Mouse (Mus musculus) MEL (cell line): Measurements from ENCODE around the gene Tnks1bp1.

Experiments used
- CTCF ChIP-seq, 3 experiments: IDR thresholded peaks in 2 of 3; conservative IDR thresholded peaks in 1 of 3; 2 replicates each; pipeline ENCODE4 v1.5.1; 2011 to 2012; ENCODE audit warnings: low read length in 3 of 3, low read depth in 2 of 3, mild to moderate bottlenecking in 2 of 3, improper control_type of control experiment in 1 of 3, inconsistent platforms in 1 of 3, mixed read lengths in 1 of 3, moderate library complexity in 1 of 3; ENCODE audit not compliant: control insufficient read depth in 1 of 3, insufficient read depth in 1 of 3, poor library complexity in 1 of 3, severe bottlenecking in 1 of 3
- EP300 ChIP-seq, 2 experiments: IDR thresholded peaks; 2 replicates each; pipeline ENCODE4 v1.6.1; 2011; ENCODE audit warnings: improper control_type of control experiment in 2 of 2, low read length in 2 of 2, low read depth in 1 of 2, mild to moderate bottlenecking in 1 of 2
- GABPA ChIP-seq: IDR thresholded peaks from 2 replicates; pipeline ENCODE4 v1.6.1; 2012; ENCODE audit warnings: low read depth, mild to moderate bottlenecking, inconsistent platforms, low read length, improper control_type of control experiment, moderate library complexity
- GATA1 ChIP-seq: IDR thresholded peaks from 2 replicates; pipeline ENCODE4 v1.6.1; 2011; ENCODE audit warnings: low read depth, low read length, improper control_type of control experiment
- POLR2A ChIP-seq, 2 experiments: IDR thresholded peaks; 2 replicates each; pipeline ENCODE4 v1.6.1; 2011 to 2012; ENCODE audit warnings: low read length in 2 of 2, mild to moderate bottlenecking in 2 of 2, control low read depth in 1 of 2, improper control_type of control experiment in 1 of 2, low read depth in 1 of 2, moderate library complexity in 1 of 2; ENCODE audit not compliant: control insufficient read depth in 1 of 2, insufficient read depth in 1 of 2, poor library complexity in 1 of 2
- POLR2AphosphoS2 ChIP-seq: IDR thresholded peaks from 2 replicates; pipeline ENCODE4 v1.6.1; 2011; ENCODE audit warnings: low read length, improper control_type of control experiment
- RAD21 ChIP-seq: IDR thresholded peaks from 2 replicates; pipeline ENCODE4 v1.6.1; 2011; ENCODE audit warnings: mild to moderate bottlenecking, low read depth, low read length, improper control_type of control experiment
- TBP ChIP-seq: IDR thresholded peaks from 2 replicates; pipeline ENCODE4 v1.8.0; 2011; ENCODE audit warnings: low read depth, low read length, improper control_type of control experiment
- UBTF ChIP-seq: IDR thresholded peaks from 2 replicates; pipeline ENCODE4 v1.6.1; 2012; ENCODE audit warnings: low read depth, mild to moderate bottlenecking, inconsistent platforms, low read length, improper control_type of control experiment, moderate library complexity, borderline replicate concordance; ENCODE audit not compliant: insufficient read depth
- USF2 ChIP-seq, 2 experiments: IDR thresholded peaks; 2 replicates each; pipeline ENCODE4 v1.6.1; 2011 to 2012; ENCODE audit warnings: improper control_type of control experiment in 2 of 2, low read length in 2 of 2, borderline replicate concordance in 1 of 2, inconsistent platforms in 1 of 2, low read depth in 1 of 2, mild to moderate bottlenecking in 1 of 2; ENCODE audit not compliant: insufficient read depth in 1 of 2

DNA sequence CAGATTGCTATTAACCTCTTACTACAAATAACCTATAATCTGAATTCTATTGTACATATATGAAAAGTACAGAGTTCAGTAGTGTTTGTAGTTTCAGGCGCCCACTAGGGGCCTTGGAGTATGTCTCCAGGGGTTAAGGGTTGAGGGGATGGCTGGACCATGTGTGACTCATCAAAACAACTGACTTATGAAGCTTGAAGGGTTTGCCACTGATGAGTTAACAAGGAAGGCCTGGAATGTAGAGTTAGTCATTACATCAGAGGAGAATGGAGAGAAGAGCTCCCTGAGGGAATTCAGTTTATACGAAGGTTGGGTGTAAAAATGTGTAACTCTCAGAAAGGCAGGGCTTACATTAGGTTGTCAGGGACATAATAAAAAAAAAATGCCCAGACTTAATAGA is 50.2 kb downstream of the Tnks1bp1 start:
- TF ChIP-seq POLR2A (IDR thresholded peaks at IDR 0.05; ENCODE audit: control insufficient read depth in 1 of 2, insufficient read depth in 1 of 2, low read depth in 1 of 2, low read length in 2 of 2, poor library complexity in 1 of 2) (no peak), POLR2AphosphoS2 (no peak), GABPA (no peak), RAD21 (no peak), CTCF (IDR thresholded peaks at IDR 0.05 in 2 of 3, conservative IDR thresholded peaks at IDR 0.05 in 1 of 3; ENCODE audit: control insufficient read depth in 1 of 3, insufficient read depth in 1 of 3, low read depth in 2 of 3, low read length in 3 of 3, poor library complexity in 1 of 3, severe bottlenecking in 1 of 3) (no peak), EP300 (IDR thresholded peaks at IDR 0.05; ENCODE audit: low read depth in 1 of 2, low read length in 2 of 2) (no peak), USF2 (IDR thresholded peaks at IDR 0.05; ENCODE audit: borderline replicate concordance in 1 of 2, insufficient read depth in 1 of 2, low read depth in 1 of 2, low read length in 2 of 2) (no peak), GATA1 (no peak), TBP (no peak), UBTF (no peak)
